Mouse (Mus musculus) cerebellum, postnatal 4 days (tissue): Measurements from ENCODE around the gene Flywch1.

Experiments
- DNase-seq, 2 experiments: peaks; one replicate each; pipeline ENCODE4 v3.0.0; 2022; ENCODE audit warnings: low spot score in 2 of 2, mixed read lengths in 1 of 2

The Flywch1 gene

DNA sequence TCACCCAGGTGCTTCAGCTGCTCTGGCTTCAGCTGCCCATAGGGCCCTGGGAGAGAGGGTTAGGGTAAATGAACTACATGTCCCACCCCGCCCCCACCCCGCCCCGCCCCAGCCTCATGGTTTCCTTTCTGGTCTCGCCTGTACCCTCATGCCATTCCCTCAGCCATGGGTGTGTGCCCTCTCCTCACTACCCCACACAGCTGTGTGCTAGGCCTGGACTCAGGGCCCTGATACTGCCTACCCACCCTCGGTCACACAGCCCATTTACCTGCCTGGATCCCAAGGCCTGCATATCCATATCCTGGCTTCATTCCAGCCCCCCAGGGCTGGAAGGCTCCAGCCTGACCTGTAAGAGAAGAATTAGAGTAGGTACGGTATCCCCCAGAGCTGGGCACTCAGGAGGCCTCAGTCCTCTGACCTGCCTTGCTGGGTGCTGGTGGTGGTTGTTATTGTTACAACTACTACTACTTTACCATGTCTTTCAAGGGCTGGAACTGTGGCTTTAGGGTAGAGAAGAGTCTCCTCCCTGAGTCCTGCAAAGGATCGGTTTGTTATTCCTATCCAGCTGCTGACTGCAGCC is 65.8 kb downstream of the Flywch1 start:
- no peak for DNase-seq

DNA sequence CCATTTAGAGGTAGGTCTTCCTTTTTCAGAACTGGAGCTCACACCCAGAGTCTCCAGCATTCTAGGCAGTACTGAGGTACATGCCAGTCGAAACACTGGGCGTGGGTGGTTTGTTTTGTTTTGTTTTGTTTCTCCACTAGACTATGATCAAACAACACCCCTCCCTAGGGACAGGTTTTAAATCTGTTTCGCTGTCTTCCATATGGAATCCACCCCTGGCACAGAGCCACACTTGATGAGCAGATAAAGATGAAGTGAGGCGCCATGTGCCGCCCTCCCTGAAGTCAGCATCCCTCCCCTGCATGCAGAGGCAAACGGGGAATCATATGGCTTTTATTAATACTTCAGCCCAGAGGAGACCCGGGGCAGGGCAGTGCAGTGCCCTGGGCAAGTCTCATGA is 66.7 kb downstream of the Flywch1 start:
- DNase-seq: no peak

GRCm38 (mm10) chr17:23703301-23703700 is 68.1 kb downstream of the Flywch1 start:
- DNase-seq: no peak
